Mouse (Mus musculus): Measurements from ENCODE around the gene Tceal7.
"Not testable (repeated sequence)": the region's sequence is repeated elsewhere in the genome, so short reads cannot be mapped to it uniquely, and the experiment has no call there.

The Tceal7 gene

GRCm38 (mm10) chrX:136214729-136215677 lies at the start of gene Tceal7, which contains the start of gene Bex1:
TSS of gene Tceal7 (plus strand) at chrX:136214779.
TSS of gene Bex1 (minus strand) at chrX:136215513.
- not testable (repeated sequence) for DNase-seq (ENCODE audit: low read depth, low spot score)

DNA sequence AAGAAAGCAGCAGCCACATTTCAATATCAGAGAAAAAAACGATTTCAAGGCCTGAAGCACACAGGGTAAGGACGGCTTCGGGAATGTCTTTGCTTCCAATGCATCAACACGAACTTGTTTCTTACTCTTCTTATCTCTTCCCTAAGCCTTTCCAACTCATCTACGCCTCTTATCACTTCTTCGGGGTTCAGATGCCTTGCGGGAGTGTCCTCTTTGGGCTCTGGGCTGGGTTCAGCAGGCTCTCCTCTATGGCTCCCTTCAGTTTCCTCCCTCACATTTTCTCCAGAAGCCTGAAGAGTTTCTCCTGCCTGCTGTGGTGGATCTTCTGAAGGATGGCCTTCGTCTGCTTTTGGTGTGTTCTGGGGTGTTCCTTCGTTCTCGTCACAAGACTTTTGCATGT lies 44.0 kb upstream of the Tceal7 start:
- peak; percentile 34 for DNase-seq (ENCODE audit: low read depth, low spot score)

- DNase-seq (ENCODE audit: low read depth, low spot score): no peak
These were observed 43.1 kb upstream of the Tceal7 start for GRCm38 (mm10) chrX:136171189-136172117.

DNA sequence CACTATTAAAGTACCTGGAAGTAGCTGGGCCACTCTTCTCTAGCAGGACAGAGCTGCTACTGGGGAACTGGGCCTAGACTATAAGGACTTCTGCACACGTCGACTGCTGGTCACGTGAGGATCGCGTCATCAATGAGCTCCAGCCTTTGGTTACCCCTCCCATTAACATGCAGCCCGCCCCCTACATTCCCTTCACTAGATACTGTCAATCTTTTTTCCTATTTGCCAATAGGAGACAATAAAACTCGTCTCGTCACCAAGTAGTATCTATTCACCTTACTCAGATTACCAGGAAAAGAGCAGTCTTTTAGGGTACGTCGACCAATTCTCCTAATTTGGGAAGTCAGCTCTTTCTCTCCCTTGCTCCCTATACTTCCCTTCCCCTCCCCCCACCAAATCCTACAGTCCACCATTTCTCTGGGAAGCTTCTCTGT lies 42.4 kb upstream of the Tceal7 start, which contains the start of gene Tceal8:
Tceal8 (minus strand) TSS at position 225 of the 434 bp plus-strand sequence.
- DNase-seq (ENCODE audit: low read depth, low spot score): peak; percentile 64

GRCm38 (mm10) chrX:136172786-136173185 lies 41.8 kb upstream of the Tceal7 start:
- no peak for DNase-seq (ENCODE audit: low read depth, low spot score)

- no peak for DNase-seq (ENCODE audit: low read depth, low spot score)
These were observed 33.6 kb upstream of the Tceal7 start for GRCm38 (mm10) chrX:136180897-136181553.

GRCm38 (mm10) chrX:136183107-136183506 lies 31.5 kb upstream of the Tceal7 start:
- DNase-seq (ENCODE audit: low read depth, low spot score): no peak

DNA sequence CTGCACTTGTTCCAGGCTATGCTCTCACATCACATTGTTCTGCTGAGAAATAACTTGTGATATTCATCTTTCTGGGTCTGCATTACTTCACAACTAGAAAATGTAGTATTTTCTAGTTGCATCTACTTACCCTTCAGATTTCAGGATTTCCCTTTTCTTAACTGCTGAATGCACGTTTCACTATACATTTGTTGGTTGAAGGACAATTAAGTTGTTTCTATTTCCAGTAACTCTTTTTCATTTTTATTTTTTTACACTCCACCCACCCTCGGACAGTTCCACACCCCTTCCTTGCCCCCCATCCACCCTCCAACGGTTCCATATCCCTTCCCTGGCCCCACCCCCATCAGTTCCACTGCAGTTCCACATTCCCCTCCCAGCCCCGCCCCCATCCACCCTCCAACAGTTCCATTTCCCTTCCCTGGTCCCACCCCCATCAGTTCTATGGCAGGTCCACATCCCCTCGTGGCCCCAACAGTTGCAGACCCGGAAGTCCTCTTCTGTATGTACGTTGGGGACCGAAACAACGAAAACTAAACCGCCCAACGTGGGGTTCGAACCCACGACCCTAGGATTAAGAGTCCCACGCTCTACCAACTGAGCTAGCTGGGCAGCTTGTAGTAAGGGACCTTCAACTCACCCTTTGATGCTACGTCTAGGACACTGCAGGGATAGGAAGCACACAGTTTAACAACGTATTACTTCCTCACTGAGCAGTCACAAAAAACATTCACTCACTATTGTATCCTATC lies 19.2 kb upstream of the Tceal7 start:
- no peak for DNase-seq (ENCODE audit: low read depth, low spot score)

DNA sequence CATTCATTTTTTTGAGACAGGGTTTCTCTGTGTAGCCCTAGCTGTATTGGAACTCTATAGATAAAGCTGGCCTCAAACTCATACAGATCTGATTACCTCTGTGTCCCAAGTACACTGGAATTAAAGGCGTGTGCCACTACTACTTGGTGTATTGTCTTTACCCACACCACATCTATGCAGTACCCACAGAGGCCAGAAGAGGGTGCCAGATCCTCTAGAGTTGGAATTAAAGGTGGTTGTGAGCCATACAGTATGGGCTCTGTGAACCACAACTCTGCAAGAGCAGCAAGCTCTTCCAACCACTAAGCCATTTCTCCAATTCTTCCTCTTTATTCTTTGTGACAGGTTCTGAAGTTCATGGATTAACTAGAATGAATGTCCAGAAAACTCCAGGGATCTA lies 17.7 kb upstream of the Tceal7 start:
- peak; percentile 30 for DNase-seq (ENCODE audit: low read depth, low spot score)

DNA sequence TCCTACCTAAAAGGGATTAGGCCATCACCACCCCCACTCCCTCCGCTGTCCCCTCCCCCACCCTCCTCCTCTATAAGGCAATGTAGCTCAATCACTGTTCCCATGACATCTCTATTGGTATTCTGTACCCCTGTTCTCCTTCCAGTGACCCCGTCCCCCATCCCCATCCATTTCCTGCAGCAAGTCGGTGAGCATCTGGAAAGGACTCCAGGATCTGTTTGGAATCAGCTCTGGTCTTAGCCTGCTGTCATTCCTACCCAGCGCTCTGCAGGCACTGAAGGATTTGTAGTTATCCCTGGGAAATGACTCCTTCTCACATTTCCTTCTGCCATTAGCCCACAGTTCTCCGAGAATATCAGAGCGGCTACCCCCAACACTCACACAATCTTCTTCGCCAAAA lies 11.3 kb upstream of the Tceal7 start:
- DNase-seq (ENCODE audit: low read depth, low spot score): no peak

DNA sequence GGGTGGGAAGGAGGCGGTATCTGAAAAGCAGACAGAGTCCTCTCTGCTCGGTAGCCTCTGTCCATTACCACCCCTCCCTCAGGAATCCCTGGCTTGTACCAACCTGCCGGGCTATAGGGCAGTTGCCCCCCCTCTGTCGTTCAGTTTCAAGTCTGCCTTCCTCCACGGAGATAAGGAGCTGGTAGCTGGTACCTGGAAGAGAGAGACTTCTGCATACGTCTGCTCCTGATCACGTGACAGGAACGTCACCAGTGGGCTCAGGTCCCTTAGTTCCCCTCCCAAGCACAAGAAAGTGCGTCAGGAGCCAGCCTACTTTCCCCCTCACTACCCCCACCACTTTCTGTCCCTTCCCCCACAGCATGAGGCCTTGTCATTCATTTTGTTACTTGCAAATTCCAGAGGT lies 10.9 kb upstream of the Tceal7 start, which contains the start of gene Tceal5:
Tceal5 (minus strand) TSS at position 213 of the 403 bp plus-strand sequence.
- DNase-seq (ENCODE audit: low read depth, low spot score): no peak

DNA sequence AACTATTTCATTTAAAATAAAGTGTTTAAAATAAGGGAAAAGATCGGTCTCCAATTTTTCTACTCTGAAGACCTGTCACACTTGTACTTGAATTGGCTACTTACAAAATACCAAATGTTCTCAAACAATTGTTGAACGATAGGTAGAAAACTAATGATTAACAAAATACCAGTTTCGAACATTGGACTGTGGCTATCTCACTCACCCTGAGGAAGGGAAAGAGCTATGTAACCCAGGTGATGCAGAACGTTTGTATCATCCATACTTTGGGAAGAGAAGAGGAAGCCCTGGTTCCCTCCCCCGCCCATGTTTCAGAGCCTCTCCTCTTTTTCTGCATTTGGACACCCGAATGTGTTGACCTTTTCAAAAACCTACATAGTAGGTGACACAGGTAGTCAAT lies 10.2 kb upstream of the Tceal7 start:
- DNase-seq (ENCODE audit: low read depth, low spot score): no peak

DNA sequence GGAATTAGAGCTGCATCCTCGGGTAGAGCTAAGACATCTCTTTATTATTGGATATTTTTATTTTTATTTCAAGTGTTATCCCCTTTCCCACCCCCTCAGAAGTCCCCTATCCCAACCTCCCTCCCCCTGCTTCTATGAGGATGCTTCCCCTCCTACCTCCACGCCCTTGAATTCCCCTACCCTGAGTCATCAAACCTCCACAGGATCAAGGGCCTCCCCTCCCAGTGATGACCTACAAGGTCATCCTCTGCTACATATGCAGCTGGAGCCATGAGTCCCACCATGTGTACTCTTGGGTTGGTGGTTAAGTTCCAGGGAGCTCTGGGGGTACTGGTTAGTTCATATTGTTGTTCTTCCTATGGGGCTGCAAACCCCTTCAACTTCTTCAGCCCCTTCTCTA lies 1.2 kb upstream of the Tceal7 start:
- DNase-seq (ENCODE audit: low read depth, low spot score): no peak

DNA sequence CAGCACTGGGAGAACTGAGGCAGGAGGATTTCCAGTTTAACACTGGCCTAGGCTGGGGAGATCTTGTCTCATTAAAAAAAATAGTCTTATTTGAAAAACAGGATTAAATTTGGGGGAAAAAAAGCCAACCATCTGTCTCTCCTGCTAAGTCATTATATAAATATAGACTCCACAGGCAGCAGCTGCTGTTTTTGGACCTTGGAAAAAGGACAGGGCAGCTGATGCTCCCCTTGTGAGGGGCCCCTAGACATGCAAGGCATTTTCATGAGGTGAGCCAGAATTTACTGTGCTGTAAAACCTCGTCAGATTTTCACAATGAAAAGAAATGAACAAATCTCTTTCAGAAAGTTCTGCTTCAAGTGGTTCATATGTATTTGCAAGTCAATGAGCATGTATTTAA lies 1.7 kb downstream of the Tceal7 start:
- DNase-seq (ENCODE audit: low read depth, low spot score): no peak

GRCm38 (mm10) chrX:136223714-136224113 lies 9.1 kb downstream of the Tceal7 start:
- no peak for DNase-seq (ENCODE audit: low read depth, low spot score)

GRCm38 (mm10) chrX:136227768-136228167 lies 13.2 kb downstream of the Tceal7 start:
- DNase-seq (ENCODE audit: low read depth, low spot score): no peak

GRCm38 (mm10) chrX:136238118-136238517 lies 23.5 kb downstream of the Tceal7 start:
- DNase-seq (ENCODE audit: low read depth, low spot score): no peak

GRCm38 (mm10) chrX:136243181-136243580 lies 28.6 kb downstream of the Tceal7 start:
- DNase-seq (ENCODE audit: low read depth, low spot score): no peak

DNA sequence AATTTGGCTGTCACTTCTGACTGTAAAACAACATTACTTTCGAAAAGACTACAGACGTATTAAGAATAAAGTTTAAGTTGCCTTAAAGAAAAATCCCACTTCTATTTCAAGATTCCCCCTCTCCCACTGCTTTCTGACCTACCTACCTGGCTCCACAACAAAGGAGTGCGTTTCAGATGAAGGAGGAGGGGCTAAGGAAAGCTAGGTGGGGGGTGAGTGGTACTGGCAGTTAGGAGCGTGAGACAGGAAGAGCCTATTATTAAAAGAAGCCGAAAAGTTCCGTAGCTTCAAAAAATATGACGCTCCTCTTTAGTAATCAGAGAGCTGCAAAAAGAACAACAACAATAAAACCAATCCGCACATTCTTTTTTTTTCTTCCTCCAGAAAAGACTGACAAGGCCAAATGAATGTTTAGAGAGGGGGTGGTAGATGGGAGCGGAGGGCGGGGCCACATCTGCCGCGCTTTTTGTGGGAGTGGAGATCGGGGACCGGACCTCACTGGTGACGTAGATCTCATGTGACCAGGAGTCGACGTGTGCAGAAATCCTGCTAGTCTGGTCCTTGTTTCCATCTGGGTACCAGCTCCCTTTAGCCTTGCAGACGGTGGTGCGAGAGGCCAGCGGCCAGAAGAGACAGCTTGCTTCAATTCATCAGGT lies 30.1 kb downstream of the Tceal7 start, which contains the start of gene Tceal9:
Tceal9 (plus strand) TSS at position 506 of the 656 bp plus-strand sequence.
- DNase-seq (ENCODE audit: low read depth, low spot score): peak; percentile 67

DNA sequence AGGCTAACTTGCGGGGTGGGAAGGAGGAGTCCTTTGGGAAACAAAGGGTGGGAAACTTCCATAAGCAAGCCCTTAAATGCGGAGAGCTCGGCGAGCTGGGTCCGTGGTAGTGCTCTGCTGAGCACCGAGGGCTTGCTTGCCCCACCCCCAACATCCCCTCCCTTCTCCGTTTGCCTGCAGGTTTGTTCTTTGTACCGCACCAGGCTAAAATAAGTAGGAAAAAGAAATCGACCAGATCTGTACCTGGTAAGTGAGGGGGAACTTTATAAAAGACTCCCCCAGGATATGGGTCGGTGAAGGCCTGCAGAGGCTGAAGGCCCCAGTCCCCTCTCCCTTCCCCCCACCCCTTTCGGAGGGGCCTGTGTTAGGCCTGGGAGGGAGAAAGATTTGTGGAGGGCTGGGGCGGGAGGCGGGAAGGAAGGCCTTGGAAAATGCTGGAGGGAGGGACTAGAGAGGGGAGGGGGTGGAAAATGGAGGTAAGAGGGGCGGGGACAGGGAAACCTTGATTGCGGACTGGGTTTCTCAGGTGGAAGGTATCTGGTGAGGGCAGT lies 31.0 kb downstream of the Tceal7 start:
- no peak for DNase-seq (ENCODE audit: low read depth, low spot score)

All from c-Kit-negative CD71-positive TER-119-positive erythroid progenitor cells, embryonic 14.5 days (primary cell).